Mouse (Mus musculus): Measurements from ENCODE around the gene Nmrk1.

- TF ChIP-seq FLI1 (IDR thresholded peaks at IDR 0.05; ENCODE audit: low read length) (no peak), GATA1 (IDR thresholded peaks at IDR 0.05; ENCODE audit: borderline replicate concordance, low read length) (no peak)
Observed at GRCm38 (mm10) chr19:18632231-18633185, 758 bp downstream of the Nmrk1 start.
